Mouse (Mus musculus): ENCODE measurements around the gene Mrpl11. TPM values are rescaled to one million over a fixed set of nuclear protein-coding genes. Genes with fewer than 3 reads are reported as not detected.
A peak's percentile ranks its signal among the peaks of the same experiment; 100 is the strongest.

Mrpl11 gene
- polyA plus RNA-seq, 1 experiment from 2014 or later = 55.1 TPM

GRCm38 (mm10) chr19:4927904-4928531 is 33.9 kb upstream of the Mrpl11 start, which contains the start of gene Dpp3:
Gene Dpp3, minus strand, starts transcription at chr19:4928287.
- Histone ChIP-seq H3K36me3 (ENCODE audit: insufficient read depth, low read length) (peaks cover 12% of the 10 kb centered on the region), H3K27ac (ENCODE audit: low read length) (peak within 1 kb of the TSS; percentile 51; the same call in 1 of the 2 replicates), H3K9me3 (ENCODE audit: low read length) (no peaks in the 10 kb centered on the region), H3K4me2 (replicated peaks; ENCODE audit: low read depth, low read length) (peak within 1 kb of the TSS; percentile 60), H3K27me3 (replicated peaks; ENCODE audit: insufficient read depth, low read length) (no peaks in the 10 kb centered on the region), H3K4me3 (ENCODE audit: low read depth, low read length) (peak within 1 kb of the TSS; percentile 57), H3K4me1 (ENCODE audit: insufficient read depth, low read depth, low read length) (peaks cover 8% of the 10 kb centered on the region; the same call in 1 of the 2 replicates), H3K9ac (replicated peaks; ENCODE audit: low read depth) (peak within 1 kb of the TSS; percentile 29)
- under 1% methylated on average over 32 of the region's 32 CpGs for WGBS
- DNase-seq (ENCODE audit: low spot score) = peak; percentile 99
- TF ChIP-seq CTCF (IDR thresholded peaks at IDR 0.05) (no peak), EP300 (IDR thresholded peaks at IDR 0.05) (no peak)
- peak; percentile 100 for ATAC-seq

GRCm38 (mm10) chr19:4928781-4929180 is 33.2 kb upstream of the Mrpl11 start:
- DNase-seq (ENCODE audit: low spot score) (peak; percentile 39), ATAC-seq (no peak)
- Histone ChIP-seq H3K4me2 (replicated peaks; ENCODE audit: low read depth, low read length) (peak overlapping the region; percentile 60), H3K9me3 (ENCODE audit: low read length) (no peaks in the 10 kb centered on the region), H3K4me1 (ENCODE audit: insufficient read depth, low read depth, low read length) (peaks cover 8% of the 10 kb centered on the region; the same call in 1 of the 2 replicates), H3K36me3 (ENCODE audit: insufficient read depth, low read length) (peaks cover 6% of the 10 kb centered on the region; the same call in 1 of the 2 replicates), H3K4me3 (ENCODE audit: low read depth, low read length) (0 out of 2 replicates have a peak overlapping the region, but pooled peaks have one; percentile 57), H3K27me3 (replicated peaks; ENCODE audit: insufficient read depth, low read length) (no peaks in the 10 kb centered on the region), H3K27ac (ENCODE audit: low read length) (peak overlapping the region; percentile 51; the same call in 1 of the 2 replicates), H3K9ac (replicated peaks; ENCODE audit: low read depth) (no peak overlapping the region)
- 61% methylated on average over 5 of the region's 5 CpGs for WGBS
- TF ChIP-seq EP300 (IDR thresholded peaks at IDR 0.05) = no peak
- no peak for TF ChIP-seq CTCF (IDR thresholded peaks at IDR 0.05)

GRCm38 (mm10) chr19:4936896-4937295 is 25.1 kb upstream of the Mrpl11 start:
- ATAC-seq (no peak), DNase-seq (ENCODE audit: low spot score) (no peak)
- H3K4me3 ChIP-seq (ENCODE audit: low read depth, low read length) = no peak overlapping the region
- H3K27me3 ChIP-seq (replicated peaks; ENCODE audit: insufficient read depth, low read length) = no peaks in the 10 kb centered on the region
- H3K4me1 ChIP-seq (ENCODE audit: insufficient read depth, low read depth, low read length) = no peaks in the 10 kb centered on the region
- no peak overlapping the region for H3K27ac ChIP-seq (ENCODE audit: low read length)
- H3K36me3 ChIP-seq (ENCODE audit: insufficient read depth, low read length) = no peaks in the 10 kb centered on the region
- 77% methylated on average over 2 of the region's 2 CpGs for WGBS
- no peak overlapping the region for H3K9ac ChIP-seq (replicated peaks; ENCODE audit: low read depth)
- TF ChIP-seq EP300 (IDR thresholded peaks at IDR 0.05) (no peak), CTCF (IDR thresholded peaks at IDR 0.05) (no peak)
- no peaks in the 10 kb centered on the region for H3K9me3 ChIP-seq (ENCODE audit: low read length)
- no peak overlapping the region for H3K4me2 ChIP-seq (replicated peaks; ENCODE audit: low read depth, low read length)

- H3K27me3 ChIP-seq (replicated peaks; ENCODE audit: insufficient read depth, low read length) = no peaks in the 10 kb centered on the region
These were observed 24.3 kb upstream of the Mrpl11 start for GRCm38 (mm10) chr19:4937444-4938310.

GRCm38 (mm10) chr19:4942551-4943252 is 19.2 kb upstream of the Mrpl11 start, which contains the start of gene Peli3:
Gene Peli3, minus strand, starts transcription at chr19:4943127.
- peak; percentile 99 for ATAC-seq
- TF ChIP-seq EP300 (IDR thresholded peaks at IDR 0.05) (no peak), CTCF (IDR thresholded peaks at IDR 0.05) (no peak)
- peaks cover 6% of the 10 kb centered on the region; the same call in 1 of the 2 replicates for H3K4me1 ChIP-seq (ENCODE audit: insufficient read depth, low read depth, low read length)
- H3K4me3 ChIP-seq (ENCODE audit: low read depth, low read length) = peak within 1 kb of the TSS; percentile 59
- H3K27ac ChIP-seq (ENCODE audit: low read length) = no peak within 1 kb of the TSS
- peak within 1 kb of the TSS; percentile 19; the same call in 1 of the 2 replicates for H3K9ac ChIP-seq (replicated peaks; ENCODE audit: low read depth)
- H3K36me3 ChIP-seq (ENCODE audit: insufficient read depth, low read length) = no peaks in the 10 kb centered on the region
- H3K4me2 ChIP-seq (replicated peaks; ENCODE audit: low read depth, low read length) = peak within 1 kb of the TSS; percentile 86
- no peaks in the 10 kb centered on the region for H3K27me3 ChIP-seq (replicated peaks; ENCODE audit: insufficient read depth, low read length)
- H3K9me3 ChIP-seq (ENCODE audit: low read length) = no peaks in the 10 kb centered on the region
- under 1% methylated on average over 36 of the region's 55 CpGs for WGBS
- DNase-seq (ENCODE audit: low spot score) = peak; percentile 89

More at GRCm38 (mm10) chr19:4937444-4938310, 24.3 kb upstream of the Mrpl11 start:
- DNase-seq (ENCODE audit: low spot score) = no peak
- no peak overlapping the region for H3K4me3 ChIP-seq (ENCODE audit: low read depth, low read length)
- no peak overlapping the region for H3K27ac ChIP-seq (ENCODE audit: low read length)
- H3K4me2 ChIP-seq (replicated peaks; ENCODE audit: low read depth, low read length) = no peak overlapping the region
- H3K9me3 ChIP-seq (ENCODE audit: low read length) = no peaks in the 10 kb centered on the region
- peaks cover 3% of the 10 kb centered on the region; the same call in 1 of the 2 replicates for H3K4me1 ChIP-seq (ENCODE audit: insufficient read depth, low read depth, low read length)
- ATAC-seq = no peak
- H3K36me3 ChIP-seq (ENCODE audit: insufficient read depth, low read length) = no peaks in the 10 kb centered on the region
- no peak for TF ChIP-seq CTCF (IDR thresholded peaks at IDR 0.05)
- TF ChIP-seq EP300 (IDR thresholded peaks at IDR 0.05) = no peak
- no peak overlapping the region for H3K9ac ChIP-seq (replicated peaks; ENCODE audit: low read depth)
- WGBS = 89% methylated on average over 17 of the region's 17 CpGs
